Mouse (Mus musculus): ENCODE data around the gene Pdzph1.

DNA sequence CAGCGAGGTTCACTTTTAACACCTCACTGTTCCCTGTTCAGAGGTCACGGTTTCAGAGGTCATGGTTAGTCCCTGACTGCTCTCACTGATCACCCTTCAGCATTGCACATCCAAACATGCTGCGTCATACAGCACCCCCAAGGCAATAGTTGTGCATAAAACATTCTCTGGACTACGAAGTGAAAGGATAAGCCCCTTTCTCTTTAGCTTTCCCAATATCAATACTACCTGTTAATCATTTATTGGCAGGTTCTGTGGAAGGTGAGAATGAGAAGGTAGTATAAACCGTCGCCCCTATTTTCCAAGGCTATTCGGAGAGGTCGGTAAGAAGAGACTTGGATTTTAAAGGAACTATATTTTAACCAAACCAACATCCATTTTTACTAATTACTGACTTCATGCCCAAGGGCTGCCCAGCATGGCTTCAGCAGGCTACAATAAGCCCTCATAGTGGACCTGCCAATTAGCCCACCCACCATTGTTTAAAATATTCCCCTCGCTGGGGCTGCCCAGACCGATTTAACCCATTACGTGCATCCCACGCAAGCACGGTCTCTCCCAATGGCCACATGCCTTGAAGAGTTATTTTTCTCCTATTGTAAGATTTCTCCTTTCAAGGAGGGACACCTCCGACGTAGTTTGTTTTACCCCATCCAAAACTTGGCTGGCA lies 21.4 kb upstream of the Pdzph1 start:
- TF ChIP-seq CTCF (IDR thresholded peaks at IDR 0.05; ENCODE audit: low read depth, low read length), result no peak
- no peak for TF ChIP-seq POLR2A (IDR thresholded peaks at IDR 0.05; ENCODE audit: borderline replicate concordance, low read depth, low read length)
